Mouse (Mus musculus) right cerebral cortex, adult 18-20 months (tissue): ENCODE results near the gene Qk.

Source experiments
- DNase-seq: peaks from one replicate; pipeline ENCODE4 v3.0.0; 2022; ENCODE audit warnings: mixed read lengths

Qk gene

GRCm38 (mm10) chr17:10319685-10320455 lies at the start of gene Qk:
Gene Qk, minus strand, starts transcription at chr17:10319854.
- DNase-seq: peak; percentile 92

GRCm38 (mm10) chr17:10367044-10367443 lies 47.4 kb upstream of the Qk start:
- DNase-seq: no peak

- DNase-seq: no peak
Observed at GRCm38 (mm10) chr17:10366577-10366976, 46.9 kb upstream of the Qk start.

- no peak for DNase-seq
Observed at GRCm38 (mm10) chr17:10365501-10366482, 46.1 kb upstream of the Qk start.

- DNase-seq: no peak
Observed at GRCm38 (mm10) chr17:10363151-10363550, 43.5 kb upstream of the Qk start.

GRCm38 (mm10) chr17:10361882-10362291 lies 42.2 kb upstream of the Qk start:
- no peak for DNase-seq

GRCm38 (mm10) chr17:10360738-10361137 lies 41.1 kb upstream of the Qk start:
- DNase-seq: no peak

- DNase-seq: peak; percentile 11
Observed at GRCm38 (mm10) chr17:10359466-10359865, 39.8 kb upstream of the Qk start.

GRCm38 (mm10) chr17:10357348-10357747 lies 37.7 kb upstream of the Qk start:
- DNase-seq: no peak

GRCm38 (mm10) chr17:10356294-10356693 lies 36.6 kb upstream of the Qk start:
- no peak for DNase-seq

- no peak for DNase-seq
Observed at GRCm38 (mm10) chr17:10355746-10356145, 36.1 kb upstream of the Qk start.

GRCm38 (mm10) chr17:10338286-10338685 lies 18.6 kb upstream of the Qk start:
- no peak for DNase-seq

GRCm38 (mm10) chr17:10336558-10336957 lies 16.9 kb upstream of the Qk start:
- DNase-seq: no peak

GRCm38 (mm10) chr17:10335809-10336499 lies 16.3 kb upstream of the Qk start:
- peak; percentile 33 for DNase-seq

- DNase-seq: peak; percentile 81
Observed at GRCm38 (mm10) chr17:10334957-10335690, 15.5 kb upstream of the Qk start.

- DNase-seq: no peak
Observed at GRCm38 (mm10) chr17:10334481-10334880, 14.8 kb upstream of the Qk start.

GRCm38 (mm10) chr17:10333321-10333720 lies 13.7 kb upstream of the Qk start:
- no peak for DNase-seq

- no peak for DNase-seq
Observed at GRCm38 (mm10) chr17:10332127-10332526, 12.5 kb upstream of the Qk start.

GRCm38 (mm10) chr17:10329461-10329860 lies 9.8 kb upstream of the Qk start:
- no peak for DNase-seq

GRCm38 (mm10) chr17:10328544-10329100 lies 9.0 kb upstream of the Qk start:
- DNase-seq: peak; percentile 51

GRCm38 (mm10) chr17:10327584-10328210 lies 8.0 kb upstream of the Qk start:
- DNase-seq: no peak
